Mouse (Mus musculus) heart, embryonic 11.5 days (tissue): ENCODE measurements at regions not wholly inside any gene's neighbourhood (a gene's known extent, or its start where the extent isn't known, plus 50 kb on each side); places are given as distances from the start of the nearest gene placed in this dataset.

Experiments used
- ATAC-seq: fragments of 200-750 bp; cut with Nextera tagmentation; replicated peaks from 2 replicates; pipeline ENCODE4 v1.8.0; 2017; ENCODE audit warnings: moderate library complexity; ENCODE audit not compliant: insufficient number of reproducible peaks, low FRiP score, low TSS enrichment
- H3K27ac ChIP-seq: fragments of 300-500 bp; sonication (generic); 2 replicates; pipeline ENCODE4 v1.5.1; 2014; ENCODE audit warnings: mild to moderate bottlenecking, low read depth, low read length
- H3K27me3 ChIP-seq: fragments of 300-500 bp; sonication (generic); 2 replicates; pipeline ENCODE4 v1.6.1; 2014; ENCODE audit warnings: mild to moderate bottlenecking, low read length, mixed read lengths; ENCODE audit not compliant: control insufficient read depth, insufficient read depth
- H3K36me3 ChIP-seq: fragments of 300-500 bp; sonication (generic); 2 replicates; pipeline ENCODE4 v1.6.1; 2014; ENCODE audit warnings: mild to moderate bottlenecking, low read length, moderate library complexity, mixed read lengths; ENCODE audit not compliant: control insufficient read depth, insufficient read depth
- H3K4me1 ChIP-seq: fragments of 300-500 bp; sonication (generic); 2 replicates; pipeline ENCODE4 v1.6.1; 2014; ENCODE audit warnings: low read length; ENCODE audit not compliant: control insufficient read depth, insufficient read depth
- H3K4me2 ChIP-seq: fragments of 300-500 bp; sonication (generic); 2 replicates; pipeline ENCODE4 v1.6.1; 2014; ENCODE audit warnings: mild to moderate bottlenecking, moderate library complexity
- H3K4me3 ChIP-seq: fragments of 300-500 bp; sonication (generic); 2 replicates; pipeline ENCODE4 v1.5.1; 2014; ENCODE audit warnings: low read depth, low read length
- H3K9ac ChIP-seq: fragments of 300-500 bp; sonication (generic); 2 replicates; pipeline ENCODE4 v1.6.1; 2014; ENCODE audit warnings: mild to moderate bottlenecking, low read depth, low read length, moderate library complexity
- H3K9me3 ChIP-seq: fragments of 300-500 bp; sonication (generic); replicated peaks from 2 replicates; pipeline ENCODE4 v1.6.1; 2016; ENCODE audit warnings: low read length; ENCODE audit not compliant: control insufficient read depth
- WGBS: fragments of 180-500 bp; shearing (Covaris S2); extraction: QIAGEN DNeasy Blood & Tissue Kit; methylation state at CpG from one replicate; pipeline ENCODE4 v1.1.7; 2014; ENCODE audit not compliant: insufficient replicate concordance; 5-methylcytosine and 5-hydroxymethylcytosine counted together

DNA sequence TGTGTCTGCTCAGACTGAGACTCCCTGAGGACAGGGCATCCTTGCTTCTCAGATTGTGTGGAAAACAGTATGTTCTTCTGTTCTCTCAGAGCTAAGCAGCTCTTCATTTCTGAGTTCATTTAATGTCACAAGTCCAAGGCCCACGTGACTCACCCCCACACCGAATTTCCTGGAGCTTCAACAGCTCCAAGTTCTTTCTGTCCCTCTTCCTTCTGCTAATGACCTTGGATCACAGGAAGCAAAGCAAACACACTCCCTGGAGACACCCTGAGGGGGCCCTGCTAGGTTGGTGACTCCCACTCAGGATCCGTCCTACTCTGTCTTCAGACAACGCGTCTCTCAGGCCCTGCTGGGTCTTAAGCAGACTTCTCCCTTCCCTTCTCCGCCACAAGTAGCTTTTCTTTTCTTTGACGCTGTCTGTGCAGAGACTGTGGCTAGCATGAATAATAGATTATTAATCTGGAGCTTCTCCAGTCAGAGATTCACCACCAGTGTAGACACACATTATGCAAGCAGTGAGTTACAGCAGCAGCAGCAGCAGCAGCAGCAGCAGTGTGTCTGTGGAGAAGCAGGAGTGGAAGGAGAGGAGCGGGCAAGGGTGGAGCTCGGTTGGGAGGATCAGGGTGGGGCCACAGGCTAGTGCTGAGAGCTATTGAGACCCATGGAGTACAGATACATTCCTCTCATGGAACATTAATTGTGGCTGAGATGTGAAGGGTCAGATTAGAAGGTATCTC lies 115.4 kb upstream of the Lrfn2 start:
- H3K4me1 ChIP-seq: no peaks in the 10 kb centered on the region; the same call in 1 of the 2 replicates
- no peak for ATAC-seq
- H3K27ac ChIP-seq: no peak overlapping the region
- H3K27me3 ChIP-seq: no peaks in the 10 kb centered on the region
- WGBS: 63% methylated on average over 9 of the region's 9 CpGs
- no peaks in the 10 kb centered on the region for H3K9me3 ChIP-seq
- H3K4me3 ChIP-seq: no peak overlapping the region
- no peak overlapping the region for H3K9ac ChIP-seq
- no peak overlapping the region for H3K4me2 ChIP-seq
- no peaks in the 10 kb centered on the region for H3K36me3 ChIP-seq

DNA sequence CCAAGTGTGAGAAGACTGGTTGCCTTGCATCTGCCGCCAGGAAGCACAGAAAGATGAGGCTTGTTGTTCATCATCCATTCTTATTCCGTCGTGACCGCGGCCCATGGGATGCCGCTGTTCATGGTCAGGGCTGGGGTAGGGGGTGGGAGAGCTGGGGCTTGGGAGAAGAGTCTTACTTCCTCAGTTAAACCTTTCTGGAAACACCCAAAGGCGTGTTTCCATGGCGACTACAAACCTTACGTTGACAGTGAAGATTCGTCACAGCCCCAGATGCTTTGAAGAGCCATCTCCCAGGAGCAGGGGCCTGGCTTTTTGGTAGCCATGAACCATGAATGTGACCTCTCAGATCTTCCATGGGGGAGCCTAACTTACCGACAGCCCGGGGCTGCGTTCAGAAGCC lies 114.6 kb upstream of the Lrfn2 start:
- Histone ChIP-seq H3K27me3 (no peaks in the 10 kb centered on the region), H3K36me3 (no peaks in the 10 kb centered on the region), H3K4me3 (no peak overlapping the region), H3K4me1 (no peaks in the 10 kb centered on the region; the same call in 1 of the 2 replicates), H3K9ac (no peak overlapping the region), H3K9me3 (no peaks in the 10 kb centered on the region), H3K4me2 (no peak overlapping the region), H3K27ac (no peak overlapping the region)
- WGBS: 82% methylated on average over 13 of the region's 13 CpGs
- no peak for ATAC-seq

DNA sequence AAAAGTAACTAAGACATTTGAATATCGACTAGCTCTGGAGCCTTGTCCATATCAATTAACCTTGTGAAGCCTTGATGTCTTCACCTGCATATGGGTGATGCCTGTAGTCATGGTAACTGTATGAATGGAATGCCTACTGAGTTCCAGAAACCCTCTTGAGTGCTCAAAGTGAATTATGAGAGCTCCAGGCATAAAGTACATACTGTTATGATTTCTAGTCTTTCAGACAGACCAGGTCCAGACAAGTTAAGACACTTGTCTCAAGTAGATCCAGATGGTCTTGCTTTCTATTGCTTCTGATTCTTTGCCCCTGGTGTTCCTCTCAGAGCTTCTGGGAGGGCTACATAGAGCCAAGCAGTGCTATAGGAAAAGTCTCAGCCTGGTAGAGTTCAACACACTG lies 112.5 kb upstream of the Lrfn2 start:
- H3K27me3 ChIP-seq: no peaks in the 10 kb centered on the region
- H3K4me1 ChIP-seq: no peaks in the 10 kb centered on the region; the same call in 1 of the 2 replicates
- H3K4me3 ChIP-seq: no peak overlapping the region
- no peak overlapping the region for H3K27ac ChIP-seq
- ATAC-seq: no peak
- WGBS: 83% methylated on average over 1 of the region's 1 CpGs
- no peak overlapping the region for H3K4me2 ChIP-seq
- no peaks in the 10 kb centered on the region for H3K9me3 ChIP-seq
- no peak overlapping the region for H3K9ac ChIP-seq
- H3K36me3 ChIP-seq: no peaks in the 10 kb centered on the region

DNA sequence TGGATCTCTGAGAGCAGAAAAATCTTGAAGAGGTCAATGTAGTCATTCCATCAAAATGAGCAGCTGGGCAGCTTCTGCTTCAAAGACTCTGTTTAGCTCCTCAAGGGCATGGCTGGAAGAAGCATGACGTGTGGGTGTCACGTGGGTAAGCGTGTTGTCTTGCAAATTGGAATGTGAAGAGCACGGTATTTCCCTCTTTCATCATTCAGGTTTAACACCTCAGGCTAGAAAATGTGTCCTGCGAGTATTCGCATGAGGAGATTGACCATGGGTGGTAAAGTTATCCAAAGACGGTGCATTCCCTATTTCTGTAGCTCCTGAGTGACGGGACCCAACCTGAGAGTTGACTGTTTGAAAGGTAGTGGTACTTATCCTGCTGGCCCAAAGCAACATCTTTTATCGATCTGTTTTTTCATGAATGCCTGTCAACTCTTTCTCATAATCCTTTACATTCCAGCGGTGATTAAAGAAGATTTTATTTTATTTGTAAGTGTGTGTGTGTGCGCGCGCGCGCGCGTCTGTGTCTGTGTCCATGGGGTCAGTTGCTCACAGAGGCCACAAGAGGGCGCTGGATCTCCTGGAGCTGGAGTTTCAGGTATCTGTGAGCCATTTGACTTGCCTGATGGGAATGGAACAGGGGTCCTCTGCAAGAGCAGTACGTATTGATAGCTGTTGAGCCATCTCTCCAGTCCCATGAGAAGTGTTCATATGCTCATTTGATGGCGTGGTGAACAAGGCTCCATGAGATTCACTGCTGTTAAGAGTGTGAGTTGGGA lies 109.9 kb upstream of the Lrfn2 start:
- Histone ChIP-seq H3K36me3 (no peaks in the 10 kb centered on the region), H3K9ac (no peak overlapping the region), H3K27ac (no peak overlapping the region), H3K4me1 (no peaks in the 10 kb centered on the region), H3K4me3 (no peak overlapping the region), H3K27me3 (no peaks in the 10 kb centered on the region), H3K9me3 (no peaks in the 10 kb centered on the region), H3K4me2 (no peak overlapping the region)
- no peak for ATAC-seq
- 86% methylated on average over 20 of the region's 20 CpGs for WGBS

DNA sequence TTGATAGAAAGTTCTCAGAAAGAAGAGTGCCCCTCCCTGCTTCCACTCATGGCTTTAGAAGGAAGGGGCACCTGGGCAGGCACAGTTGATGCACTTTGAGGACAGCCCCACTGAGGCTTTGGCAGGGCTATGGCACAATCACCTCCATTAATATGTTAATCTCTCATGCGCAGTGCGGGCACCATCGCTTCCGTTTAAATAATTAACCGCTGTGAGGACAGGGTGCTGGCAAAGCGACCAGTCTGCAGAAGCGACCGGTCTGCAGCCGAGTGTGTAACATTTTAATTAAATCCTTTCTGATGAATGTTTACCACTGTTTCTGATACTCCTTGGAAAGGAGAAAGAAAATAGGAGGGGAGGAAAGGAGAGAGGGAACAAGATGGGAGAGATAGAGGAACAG lies 108.3 kb upstream of the Lrfn2 start:
- H3K4me1 ChIP-seq: no peaks in the 10 kb centered on the region
- no peak for ATAC-seq
- H3K9ac ChIP-seq: no peak overlapping the region
- H3K9me3 ChIP-seq: no peaks in the 10 kb centered on the region
- no peak overlapping the region for H3K4me2 ChIP-seq
- WGBS: 82% methylated on average over 9 of the region's 9 CpGs
- H3K36me3 ChIP-seq: no peaks in the 10 kb centered on the region
- H3K27me3 ChIP-seq: no peaks in the 10 kb centered on the region
- no peak overlapping the region for H3K4me3 ChIP-seq
- H3K27ac ChIP-seq: no peak overlapping the region

DNA sequence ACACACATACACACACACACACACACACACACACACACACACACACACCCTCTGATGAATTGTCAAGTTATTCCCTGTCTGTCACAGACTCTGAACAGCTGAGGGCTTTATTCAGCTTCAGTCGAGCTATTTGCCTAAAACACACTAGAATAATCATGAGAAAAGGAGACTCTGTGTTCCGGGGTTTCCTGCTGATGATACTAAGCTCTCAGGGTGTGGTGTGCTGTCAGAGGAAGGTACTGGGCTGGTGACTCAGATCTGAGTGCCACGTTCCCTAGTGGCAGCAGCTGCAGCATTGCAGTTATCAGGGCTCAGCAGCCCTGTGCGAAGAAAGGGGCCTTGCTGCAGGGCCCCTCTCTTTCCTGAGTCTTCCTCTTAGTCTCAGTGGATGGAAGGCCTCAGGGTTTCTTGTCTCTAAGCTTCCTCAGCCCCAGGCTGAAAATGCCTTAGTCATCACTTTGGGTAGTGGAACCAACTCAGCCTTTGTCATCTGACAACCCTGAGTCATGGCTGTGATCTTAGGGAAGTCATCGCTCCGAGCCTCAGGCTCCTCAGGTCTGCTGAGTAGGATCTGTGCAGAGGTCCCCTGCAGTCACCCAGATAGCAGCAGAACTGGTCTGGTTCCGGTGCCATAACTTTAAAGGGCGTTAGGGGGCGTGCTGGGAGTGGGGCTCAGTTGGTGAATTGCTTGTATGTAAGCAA lies 106.8 kb upstream of the Lrfn2 start:
- 55% methylated on average over 9 of the region's 9 CpGs for WGBS

DNA sequence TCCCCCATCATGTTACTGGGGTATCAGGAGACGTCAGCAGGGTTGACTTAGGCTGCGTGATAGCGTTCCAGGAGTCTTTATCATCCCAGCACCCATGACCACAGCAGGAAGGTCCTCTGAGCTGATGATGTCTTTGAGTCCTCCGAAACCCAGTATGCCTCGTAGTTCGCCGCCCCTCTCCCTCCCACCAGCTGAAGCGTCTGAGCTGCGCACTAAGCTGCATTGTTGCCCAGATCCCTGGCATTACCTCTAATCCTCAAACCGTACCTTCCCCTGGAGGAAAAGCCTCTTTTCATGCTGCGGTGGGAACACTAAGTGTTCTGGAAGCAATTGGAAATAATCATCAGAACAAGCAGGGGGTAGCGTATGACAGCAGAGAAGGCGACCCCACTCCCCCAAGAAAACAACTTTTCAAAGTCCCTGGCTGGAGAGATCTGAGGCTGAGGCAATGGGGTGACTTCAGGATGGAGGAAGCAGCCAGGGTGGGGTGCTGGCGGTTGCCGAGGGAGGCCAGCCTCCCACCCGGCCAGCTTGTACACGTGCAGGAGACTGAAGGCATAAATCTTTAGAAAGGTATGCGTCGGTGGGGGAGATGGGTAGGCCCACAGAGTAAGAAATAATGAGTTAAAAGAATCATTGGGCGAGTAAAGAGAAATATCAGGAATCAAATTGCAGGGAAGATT lies 93.7 kb upstream of the Lrfn2 start:
- Histone ChIP-seq H3K27ac (no peak overlapping the region), H3K9ac (no peak overlapping the region), H3K27me3 (no peaks in the 10 kb centered on the region), H3K4me2 (no peak overlapping the region), H3K4me1 (no peaks in the 10 kb centered on the region), H3K4me3 (no peak overlapping the region), H3K36me3 (no peaks in the 10 kb centered on the region), H3K9me3 (no peaks in the 10 kb centered on the region)
- WGBS: 71% methylated on average over 20 of the region's 20 CpGs
- ATAC-seq: no peak

More for the DNA sequence above, 106.8 kb upstream of the Lrfn2 start:
- H3K9ac ChIP-seq: no peak overlapping the region
- no peak overlapping the region for H3K27ac ChIP-seq
- H3K4me2 ChIP-seq: no peak overlapping the region
- H3K36me3 ChIP-seq: no peaks in the 10 kb centered on the region
- no peaks in the 10 kb centered on the region for H3K27me3 ChIP-seq
- no peak overlapping the region for H3K4me3 ChIP-seq
- H3K4me1 ChIP-seq: no peaks in the 10 kb centered on the region
- no peak for ATAC-seq
- H3K9me3 ChIP-seq: no peaks in the 10 kb centered on the region

DNA sequence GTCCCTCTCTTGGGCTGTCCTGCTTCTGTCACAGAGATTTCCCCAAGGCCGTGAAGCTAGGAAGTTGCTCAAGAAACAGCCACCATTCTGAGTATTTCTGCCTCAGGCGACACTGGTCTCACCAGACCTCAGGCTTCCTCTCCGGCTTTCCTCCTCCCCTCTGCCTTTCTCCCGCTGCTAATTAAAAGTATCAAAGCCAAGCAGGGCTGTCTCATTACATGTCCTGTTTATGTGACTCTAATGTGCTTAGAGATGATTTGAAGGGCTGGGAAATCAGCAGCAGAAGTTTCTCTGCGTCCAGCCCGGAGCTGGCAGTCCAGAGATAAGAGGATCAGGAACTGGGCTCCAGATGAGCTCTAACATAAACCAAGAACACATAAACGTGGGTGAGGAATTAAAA lies 84.3 kb upstream of the Lrfn2 start:
- no peak overlapping the region for H3K27ac ChIP-seq
- no peaks in the 10 kb centered on the region for H3K27me3 ChIP-seq
- H3K4me3 ChIP-seq: no peak overlapping the region
- no peaks in the 10 kb centered on the region for H3K36me3 ChIP-seq
- WGBS: 52% methylated on average over 7 of the region's 7 CpGs
- no peak for ATAC-seq
- no peak overlapping the region for H3K9ac ChIP-seq
- no peaks in the 10 kb centered on the region for H3K4me1 ChIP-seq
- no peaks in the 10 kb centered on the region for H3K9me3 ChIP-seq
- no peak overlapping the region for H3K4me2 ChIP-seq
